Mouse (Mus musculus): Measurements from ENCODE around the gene Amy2a2.
"Not testable (repeated sequence)": the region's sequence is repeated elsewhere in the genome, so short reads cannot be mapped to it uniquely, and the experiment has no call there.

The Amy2a2 gene

GRCm38 (mm10) chr3:113356558-113356957 lies at the start of gene Amy2a2:
Amy2a2 (minus strand) TSS chr3:113356658.
- not testable (repeated sequence) for DNase-seq (ENCODE audit: low spot score)

GRCm38 (mm10) chr3:113345484-113345883 lies 11.0 kb downstream of the Amy2a2 start:
- DNase-seq (ENCODE audit: low spot score), result not testable (repeated sequence)

- not testable (repeated sequence) for DNase-seq (ENCODE audit: low spot score)
Measured at GRCm38 (mm10) chr3:113323952-113324351, 32.5 kb downstream of the Amy2a2 start, which contains the start of gene Amy2a3. Amy2a3 (minus strand) TSS chr3:113324052.

- not testable (repeated sequence) for DNase-seq (ENCODE audit: low spot score)
Measured at GRCm38 (mm10) chr3:113312937-113313336, 43.5 kb downstream of the Amy2a2 start.

Measured in urinary bladder, postnatal 14 days (tissue).